Mouse (Mus musculus) WW6 (cell line): ENCODE measurements around the gene Dennd1c.

Experiments
- DNase-seq: peaks from one replicate; pipeline ENCODE4 v3.0.0-alpha.2; 2013; ENCODE audit warnings: low read depth, low spot score

Gene Dennd1c

DNA sequence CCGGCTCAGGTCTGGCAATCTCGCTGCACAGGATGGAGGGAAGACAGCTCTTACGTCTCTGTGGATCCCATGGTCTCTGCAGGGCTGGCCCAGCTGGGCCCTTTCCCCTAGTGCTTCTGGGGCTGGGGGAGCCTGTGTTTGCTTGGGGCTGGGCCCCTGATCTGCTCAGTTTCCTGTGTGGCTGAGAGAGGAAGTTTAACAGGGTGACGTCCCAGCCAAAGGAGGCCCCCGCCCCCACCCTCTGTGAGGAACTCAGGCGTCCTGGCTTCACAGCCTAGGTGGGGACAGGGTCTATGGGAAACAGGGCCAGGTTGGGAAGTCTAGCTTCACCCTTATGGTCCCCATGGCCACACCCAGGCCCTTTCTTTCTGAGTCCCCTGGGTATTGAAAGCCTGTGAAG lies at the start of gene Dennd1c:
Gene Dennd1c (minus strand): TSS at position 179 of the 400 bp plus-strand sequence.
- no peak for DNase-seq

DNA sequence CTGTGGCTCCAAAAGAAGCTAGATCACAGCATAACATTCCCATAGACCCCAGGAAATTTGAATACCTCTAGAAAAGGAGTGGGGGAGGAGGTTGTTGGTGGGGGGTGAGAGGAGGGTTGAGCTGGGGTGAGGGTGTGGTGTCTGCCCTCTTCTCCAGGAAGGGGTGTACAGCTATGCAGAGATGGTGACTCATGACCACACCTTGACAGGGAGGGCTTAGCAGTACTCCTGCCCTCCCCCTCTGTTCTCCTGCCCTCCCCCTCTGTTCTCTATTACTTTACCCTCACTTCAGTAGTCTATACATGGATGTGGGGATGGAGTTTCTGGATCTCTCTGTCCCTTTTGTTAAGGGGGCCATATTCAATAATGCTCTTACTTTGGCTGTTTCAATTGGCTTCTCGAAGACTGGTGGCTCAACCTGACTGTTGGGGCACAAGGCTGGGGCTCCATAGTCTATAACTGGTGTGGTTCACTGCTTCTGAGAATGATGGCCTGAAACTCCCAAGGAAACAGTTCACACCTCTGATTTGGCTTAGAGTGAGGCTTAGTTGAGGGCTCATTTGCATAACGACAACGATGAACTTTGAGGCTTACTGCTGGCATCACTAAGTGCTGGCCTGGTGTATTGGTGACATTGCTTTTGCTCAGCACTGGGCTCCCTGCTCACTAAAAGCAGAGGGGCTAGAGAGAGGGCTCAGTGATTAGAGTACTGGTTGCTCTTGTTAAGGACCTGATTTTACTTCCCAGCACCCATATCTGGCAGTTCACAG lies 47.7 kb upstream of the Dennd1c start:
- DNase-seq = no peak

- no peak for DNase-seq
Observed at GRCm38 (mm10) chr17:57124792-57125191, 46.5 kb upstream of the Dennd1c start.

GRCm38 (mm10) chr17:57123192-57124118 lies 45.1 kb upstream of the Dennd1c start:
- DNase-seq = no peak

DNA sequence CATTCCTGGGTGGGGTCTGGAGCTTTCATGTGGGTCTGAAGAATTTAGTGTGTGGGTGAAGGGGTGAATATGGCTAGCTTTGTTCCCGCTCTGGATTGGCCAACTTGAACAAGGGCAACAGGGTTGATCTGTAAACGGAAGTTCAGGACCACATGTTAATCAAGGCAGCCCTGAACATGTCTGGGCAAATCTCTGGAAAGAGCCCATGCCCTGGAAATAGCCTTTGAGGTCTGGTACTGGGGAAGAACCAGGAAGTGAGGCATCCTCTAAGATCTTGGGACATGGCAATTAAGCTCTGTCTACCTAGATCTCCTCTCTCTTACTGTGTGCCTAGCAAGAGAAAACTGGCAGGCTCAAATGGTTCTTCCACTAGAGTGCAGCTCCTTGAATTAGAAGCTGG lies 43.5 kb upstream of the Dennd1c start:
- DNase-seq = no peak

GRCm38 (mm10) chr17:57118524-57119349 lies 40.4 kb upstream of the Dennd1c start:
- peak; percentile 67 for DNase-seq

GRCm38 (mm10) chr17:57116801-57117200 lies 38.5 kb upstream of the Dennd1c start:
- DNase-seq = no peak

DNA sequence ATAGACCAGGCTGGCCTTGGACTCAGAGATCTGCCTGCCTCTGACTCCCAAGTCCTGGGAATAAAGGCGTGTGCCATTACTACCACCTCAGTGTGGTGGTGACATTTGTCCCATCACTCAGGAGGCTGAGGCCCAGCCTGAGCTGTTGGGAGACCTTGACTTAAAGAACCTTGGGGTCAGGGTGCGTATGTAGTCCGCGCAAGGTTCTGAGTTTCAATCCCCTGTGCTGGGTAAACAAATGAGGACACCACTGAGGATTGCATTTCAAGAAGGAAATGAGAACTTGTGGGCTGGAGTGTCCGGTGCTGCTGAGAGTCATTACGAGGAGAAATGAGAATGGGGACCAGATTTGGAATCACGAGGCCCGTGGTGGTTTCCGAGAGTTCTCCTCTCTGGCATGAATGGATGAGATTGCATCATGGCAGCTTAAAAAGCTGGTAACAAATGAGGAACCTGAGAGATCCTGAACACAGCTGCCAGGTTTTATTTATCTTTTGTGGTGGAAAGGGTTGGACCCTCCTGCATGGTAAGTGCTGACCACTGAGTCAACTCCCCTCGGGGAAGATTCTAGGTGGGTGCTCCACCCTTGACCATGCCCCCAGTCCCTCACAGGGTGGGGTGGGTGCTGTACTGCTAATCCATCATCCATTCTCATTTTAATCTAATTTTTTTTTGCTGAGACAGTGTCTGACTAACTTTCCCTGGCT lies 34.6 kb upstream of the Dennd1c start:
- DNase-seq = no peak

- no peak for DNase-seq
Observed at GRCm38 (mm10) chr17:57110005-57110404, 31.7 kb upstream of the Dennd1c start.

GRCm38 (mm10) chr17:57108666-57109171 lies 30.4 kb upstream of the Dennd1c start:
- DNase-seq = no peak

- no peak for DNase-seq
Observed at GRCm38 (mm10) chr17:57108040-57108665, 29.8 kb upstream of the Dennd1c start.

DNA sequence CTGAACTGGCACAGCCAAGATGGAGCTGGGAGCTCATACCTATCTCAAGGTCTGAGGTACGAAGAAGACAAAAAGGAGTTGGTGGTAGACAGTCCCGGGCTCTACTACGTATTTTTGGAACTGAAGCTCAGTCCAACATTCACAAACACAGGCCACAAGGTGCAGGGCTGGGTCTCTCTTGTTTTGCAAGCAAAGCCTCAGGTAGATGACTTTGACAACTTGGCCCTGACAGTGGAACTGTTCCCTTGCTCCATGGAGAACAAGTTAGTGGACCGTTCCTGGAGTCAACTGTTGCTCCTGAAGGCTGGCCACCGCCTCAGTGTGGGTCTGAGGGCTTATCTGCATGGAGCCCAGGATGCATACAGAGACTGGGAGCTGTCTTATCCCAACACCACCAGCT lies 28.8 kb upstream of the Dennd1c start:
- no peak for DNase-seq

DNA sequence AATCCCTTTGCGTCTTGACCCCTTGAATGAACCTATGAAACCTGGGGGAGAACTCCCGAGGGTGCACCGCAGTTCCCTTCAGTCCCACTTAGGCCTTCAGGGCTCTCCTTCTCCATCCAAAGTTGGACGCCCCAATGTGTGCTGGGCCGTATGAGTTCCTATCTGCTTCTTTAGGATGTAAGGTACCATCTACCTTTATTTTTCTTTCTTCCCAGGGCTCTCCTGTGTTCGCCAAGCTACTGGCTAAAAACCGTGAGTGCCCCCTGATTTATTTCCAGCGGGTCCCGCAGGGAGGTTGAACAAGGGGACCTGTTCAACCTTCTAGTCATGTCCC lies 27.7 kb upstream of the Dennd1c start:
- DNase-seq = no peak

DNA sequence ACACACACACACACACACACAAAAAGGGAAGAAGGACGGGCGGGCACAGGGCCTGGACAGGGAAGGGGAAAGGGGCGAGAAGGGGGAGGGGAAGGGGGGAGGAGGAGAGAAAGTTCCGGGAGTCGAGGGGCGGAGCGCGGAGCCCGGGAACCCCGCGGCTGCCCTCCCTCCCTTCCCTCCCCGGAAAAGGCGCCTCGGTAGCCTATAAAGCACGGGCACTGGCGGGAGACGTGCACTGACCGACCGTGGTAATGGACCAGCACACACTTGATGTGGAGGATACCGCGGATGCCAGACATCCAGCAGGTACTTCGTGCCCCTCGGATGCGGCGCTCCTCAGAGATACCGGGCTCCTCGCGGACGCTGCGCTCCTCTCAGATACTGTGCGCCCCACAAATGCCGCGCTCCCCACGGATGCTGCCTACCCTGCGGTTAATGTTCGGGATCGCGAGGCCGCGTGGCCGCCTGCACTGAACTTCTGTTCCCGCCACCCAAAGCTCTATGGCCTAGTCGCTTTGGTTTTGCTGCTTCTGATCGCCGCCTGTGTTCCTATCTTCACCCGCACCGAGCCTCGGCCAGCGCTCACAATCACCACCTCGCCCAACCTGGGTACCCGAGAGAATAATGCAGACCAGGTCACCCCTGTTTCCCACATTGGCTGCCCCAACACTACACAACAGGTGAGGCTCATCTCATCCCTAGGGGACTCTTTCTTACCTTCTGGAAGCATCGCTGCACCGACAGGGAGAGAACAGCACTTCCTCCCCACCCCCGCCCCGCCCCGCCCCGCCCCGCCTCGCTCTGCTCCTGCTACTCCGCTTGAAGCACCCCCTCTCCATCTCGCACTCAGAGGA lies 27.1 kb upstream of the Dennd1c start, which contains the start of gene Tnfsf9:
Gene Tnfsf9 (plus strand): TSS at position 145 of the 854 bp plus-strand sequence.
- no peak for DNase-seq

- no peak for DNase-seq
Observed at GRCm38 (mm10) chr17:57104496-57104895, 26.2 kb upstream of the Dennd1c start.

- DNase-seq = no peak
Observed at GRCm38 (mm10) chr17:57102276-57102675, 24.0 kb upstream of the Dennd1c start.

DNA sequence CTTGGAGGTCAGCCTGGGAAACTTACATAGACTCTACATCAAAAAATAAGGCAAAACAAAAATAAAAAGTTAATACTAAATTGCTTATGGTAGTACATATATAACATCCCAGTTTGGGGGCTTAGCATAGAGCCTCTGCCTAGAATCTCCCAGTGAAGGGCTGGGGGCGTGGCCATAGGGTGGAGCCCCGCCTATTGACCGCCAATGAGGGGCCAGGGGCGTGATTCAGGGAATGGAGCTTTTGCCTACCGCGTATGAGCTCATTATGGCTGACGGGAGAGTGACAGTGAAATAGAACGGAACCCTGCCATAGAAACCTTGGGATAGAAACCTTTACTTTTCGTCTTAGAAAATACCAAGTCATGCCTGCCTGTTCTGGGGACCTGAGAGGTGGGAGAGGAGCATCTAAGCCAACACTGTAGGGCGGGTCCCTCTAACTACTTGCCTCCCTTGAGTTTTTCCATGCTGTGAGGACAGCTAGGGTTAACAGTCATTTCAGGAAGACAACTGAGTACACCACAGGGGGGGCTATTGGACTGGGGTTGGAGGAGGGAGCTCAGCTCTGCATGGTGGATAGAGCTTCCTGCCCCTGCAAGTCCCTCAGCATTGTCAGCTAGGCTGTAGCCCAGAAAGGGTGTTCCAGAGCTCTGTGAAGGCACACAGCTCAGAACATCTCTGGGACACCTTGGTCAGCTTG lies 21.5 kb upstream of the Dennd1c start:
- peak; percentile 53 for DNase-seq

DNA sequence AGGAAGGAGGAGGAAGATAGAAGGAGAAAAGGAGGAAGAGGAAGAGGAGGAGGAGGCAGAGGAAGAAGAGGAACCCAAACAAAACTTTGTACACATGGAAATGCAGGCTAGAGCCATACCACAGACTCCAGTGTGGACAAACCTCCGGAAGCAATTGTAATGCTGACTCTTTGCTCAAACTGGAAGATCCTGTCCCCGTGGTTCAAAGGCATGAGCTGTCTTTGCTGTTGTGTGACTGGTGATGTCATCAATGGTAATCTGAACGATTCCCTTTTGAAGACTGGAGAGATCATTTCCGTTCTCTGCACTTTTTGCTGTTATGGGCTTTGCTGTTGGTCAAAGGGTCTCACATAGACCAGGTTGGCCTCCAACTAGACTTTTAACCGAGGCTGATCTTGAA lies 20.0 kb upstream of the Dennd1c start:
- no peak for DNase-seq

DNA sequence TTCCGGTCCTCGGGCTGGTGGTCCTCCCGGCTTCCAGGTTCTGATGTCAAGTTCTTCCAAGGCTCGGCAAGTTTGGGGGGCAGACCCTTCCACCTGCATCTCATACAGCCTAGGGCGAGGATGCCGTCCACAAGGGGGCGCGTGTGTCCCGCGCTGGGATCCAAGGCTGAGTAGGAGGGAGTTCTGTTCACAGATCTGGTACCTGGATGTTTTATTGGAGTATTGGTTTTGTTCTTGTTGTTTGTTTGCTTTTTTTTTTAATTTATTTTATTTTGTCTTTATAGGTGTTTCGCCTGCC lies 18.3 kb upstream of the Dennd1c start:
- DNase-seq = peak; percentile 58
